Mouse (Mus musculus): ENCODE measurements around the gene Hspb3.

Gene Hspb3

DNA sequence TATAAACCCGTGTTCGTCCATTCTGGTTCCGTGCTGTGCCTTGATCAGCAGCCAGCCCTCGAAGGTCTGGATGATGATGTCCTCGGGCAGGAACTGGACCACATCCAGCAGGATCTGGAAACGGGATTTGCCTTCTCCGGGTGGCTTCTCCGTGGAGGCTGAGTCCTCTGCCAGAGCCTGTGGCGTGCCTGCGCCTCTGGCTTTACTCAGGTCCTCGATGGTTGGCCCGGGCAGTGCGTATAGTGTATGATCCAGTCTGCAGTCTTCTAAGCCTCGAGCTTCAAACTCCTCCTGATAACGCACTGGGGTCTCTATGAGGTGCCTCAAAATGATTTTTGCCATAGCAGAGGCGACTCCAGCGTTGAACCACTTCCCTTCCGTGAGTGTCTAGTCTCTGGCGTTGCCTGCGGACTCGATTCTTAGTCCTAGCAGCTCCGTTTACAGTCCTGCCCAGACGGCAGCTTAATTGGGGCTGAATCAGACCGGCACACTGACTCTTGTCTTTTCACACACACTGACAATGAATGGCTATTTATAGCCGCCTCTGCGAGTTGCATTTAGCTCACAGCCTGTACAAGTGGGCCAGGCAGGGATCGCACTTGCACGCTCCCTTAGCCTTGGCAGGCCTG, at the start of gene Hspb3:
Hspb3 (minus strand) TSS at position 526 of the 629 bp plus-strand sequence.
- in situ Hi-C loops (cut with MboI; ENCODE audit: unreplicated experiment in 2 of 2) = no loop called here

- in situ Hi-C loops (cut with MboI; ENCODE audit: unreplicated experiment in 2 of 2) = no loop called here
Measured at GRCm38 (mm10) chr13:113713186-113713585, 49.7 kb upstream of the Hspb3 start.

- in situ Hi-C loops (cut with MboI; ENCODE audit: unreplicated experiment in 2 of 2) = no loop called here
Measured at GRCm38 (mm10) chr13:113706183-113706582, 42.7 kb upstream of the Hspb3 start.

- in situ Hi-C loops (cut with MboI; ENCODE audit: unreplicated experiment in 2 of 2) = no loop called here
Measured at GRCm38 (mm10) chr13:113701185-113701584, 37.7 kb upstream of the Hspb3 start.

DNA sequence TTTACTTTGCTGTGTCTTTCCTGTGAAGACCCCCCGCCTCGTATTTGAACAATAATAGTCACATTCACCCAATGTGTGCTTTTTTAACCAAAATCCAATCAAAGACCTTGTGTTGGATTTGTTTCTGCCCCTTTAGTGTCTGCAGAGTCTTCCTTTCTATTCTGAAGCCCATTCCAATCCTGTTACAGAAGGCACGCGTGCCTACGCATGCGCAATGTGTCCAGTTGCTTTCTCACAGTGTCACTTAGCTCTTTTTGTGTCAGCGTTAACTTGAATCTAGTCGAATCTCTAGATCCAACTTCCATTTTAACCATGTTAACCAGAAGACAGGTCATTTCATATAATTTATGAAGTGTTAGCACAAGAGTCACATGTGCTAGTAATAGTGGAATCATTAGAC, 36.5 kb upstream of the Hspb3 start:
- in situ Hi-C loops (cut with MboI; ENCODE audit: unreplicated experiment in 2 of 2) = loop anchor here in 1 of 2 experiments (25.0 kb wide), 1 partner anchor 1537 kb away; no protein-coding TSS in a partner anchor

DNA sequence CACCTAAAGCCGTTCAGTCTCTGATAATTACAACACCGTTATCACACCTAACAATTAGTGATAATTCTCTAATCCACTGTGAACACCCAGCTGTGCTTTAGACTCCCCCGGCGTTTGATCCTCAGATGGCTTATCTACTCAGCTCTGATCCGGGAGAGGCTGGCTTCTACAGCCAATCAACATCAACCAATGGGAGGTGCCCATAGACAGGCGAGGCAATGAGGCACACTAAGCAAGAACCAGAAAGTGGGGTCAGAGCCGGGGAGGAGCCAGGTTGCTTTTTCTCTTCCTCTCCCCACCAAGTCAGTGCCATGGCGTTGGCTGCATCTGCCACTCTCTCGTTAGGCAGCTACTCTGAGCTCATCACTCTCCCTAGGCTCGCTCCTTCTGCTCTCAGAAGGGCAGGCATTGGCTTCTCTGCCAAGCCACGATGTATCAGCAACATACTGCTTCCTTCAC, 36.0 kb upstream of the Hspb3 start:
- in situ Hi-C loops (cut with MboI; ENCODE audit: unreplicated experiment in 2 of 2) = loop anchor here in 1 of 2 experiments (25.0 kb wide), 1 partner anchor 1538 kb away; no protein-coding TSS in a partner anchor

DNA sequence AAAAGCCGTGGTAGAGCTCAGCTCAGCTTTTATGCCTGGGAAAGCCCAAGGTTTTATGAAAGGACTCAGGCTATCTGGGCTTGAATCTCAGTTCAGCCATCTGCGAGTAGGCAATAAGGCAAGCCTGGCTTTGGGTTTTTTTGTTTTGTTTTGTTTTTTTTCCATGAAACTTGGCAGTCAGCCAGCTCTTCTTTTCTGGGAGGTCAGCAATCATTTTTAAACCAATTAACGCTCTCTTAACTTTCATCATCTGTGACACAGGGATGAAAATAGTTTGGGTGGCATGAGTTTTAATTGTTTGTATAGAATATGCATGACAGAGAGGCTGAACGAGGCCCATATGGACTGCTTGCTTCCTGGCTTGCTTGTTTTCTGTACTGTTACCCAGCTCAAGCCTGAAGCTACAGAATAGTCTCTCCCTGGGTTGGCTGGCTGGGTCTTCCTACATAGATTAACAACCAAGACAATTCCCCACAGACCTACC, 33.4 kb upstream of the Hspb3 start:
- in situ Hi-C loops (cut with MboI; ENCODE audit: unreplicated experiment in 2 of 2) = loop anchor here in 1 of 2 experiments (25.0 kb wide), 1 partner anchor 1540 kb away; no protein-coding TSS in a partner anchor

DNA sequence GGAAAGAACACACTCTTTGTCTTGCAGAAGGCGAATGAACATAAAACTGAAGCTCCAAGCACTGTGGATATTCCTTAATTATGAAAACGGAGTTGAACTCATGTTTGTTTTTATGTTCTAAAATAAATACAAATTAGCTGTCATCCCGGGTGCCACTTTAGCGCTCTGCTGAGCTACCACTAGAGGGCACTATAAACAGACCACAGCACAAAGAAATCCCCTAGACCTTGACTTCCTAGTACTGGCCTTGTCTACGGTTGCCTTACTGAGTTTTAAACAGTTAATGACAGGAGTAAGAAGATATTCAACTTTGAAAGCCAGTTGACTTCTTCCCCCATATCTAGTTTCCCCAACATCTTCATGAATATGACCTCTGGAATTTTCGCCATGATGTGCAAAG, 29.9 kb upstream of the Hspb3 start:
- in situ Hi-C loops (cut with MboI; ENCODE audit: unreplicated experiment in 2 of 2) = loop anchor here (5.0 to 25.0 kb wide), 2 partner anchors 169 to 1544 kb away; no protein-coding TSS in a partner anchor

GRCm38 (mm10) chr13:113691644-113692043, 28.2 kb upstream of the Hspb3 start:
- in situ Hi-C loops (cut with MboI; ENCODE audit: unreplicated experiment in 2 of 2) = loop anchor here (5.0 to 25.0 kb wide), 2 partner anchors 171 to 1546 kb away; no protein-coding TSS in a partner anchor

DNA sequence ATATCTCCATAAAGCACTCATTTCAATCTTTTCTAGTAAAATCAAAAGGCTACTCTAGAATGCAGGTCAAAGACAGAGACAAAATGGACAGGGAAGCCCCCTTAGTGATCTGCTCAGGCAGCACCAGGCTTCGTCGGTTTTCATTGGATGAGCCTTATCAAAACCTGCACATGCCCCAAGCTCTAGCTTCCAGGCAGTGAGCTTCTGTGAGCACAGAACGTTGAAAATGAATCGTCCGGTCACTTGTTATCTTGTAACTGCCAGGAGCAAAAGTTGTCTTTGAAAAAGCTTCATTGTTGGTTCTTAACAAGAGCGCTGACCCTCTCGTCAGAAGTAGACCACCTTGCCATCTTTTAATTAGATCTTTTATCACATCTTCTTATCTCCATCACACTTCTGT, 26.4 kb upstream of the Hspb3 start:
- in situ Hi-C loops (cut with MboI; ENCODE audit: unreplicated experiment in 2 of 2) = loop anchor here (5.0 to 25.0 kb wide), 2 partner anchors 172 to 1547 kb away; no protein-coding TSS in a partner anchor

DNA sequence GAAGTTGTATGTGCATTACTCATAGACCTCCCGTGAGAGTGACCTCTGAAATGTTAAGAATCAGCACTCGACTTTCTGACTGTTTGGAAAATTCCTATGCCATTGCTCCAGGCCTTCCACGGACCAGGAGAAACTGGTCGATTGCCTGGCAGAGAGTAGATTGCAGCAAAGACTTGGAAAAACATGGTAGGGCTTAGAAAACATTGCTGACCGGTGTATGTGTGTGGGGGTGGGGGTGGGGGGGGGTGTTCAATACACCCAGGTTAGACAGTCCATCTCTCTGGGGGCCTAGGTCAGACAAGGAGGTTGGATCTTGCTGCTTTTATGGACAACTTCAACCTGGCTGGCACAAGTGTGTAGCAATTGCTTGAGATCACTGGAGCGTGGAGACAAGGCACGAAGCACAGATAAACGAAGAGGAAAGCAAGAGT, 23.2 kb upstream of the Hspb3 start:
- in situ Hi-C loops (cut with MboI; ENCODE audit: unreplicated experiment in 2 of 2) = loop anchor here in 1 of 2 experiments (25.0 kb wide), 1 partner anchor 1551 kb away; no protein-coding TSS in a partner anchor

- in situ Hi-C loops (cut with MboI; ENCODE audit: unreplicated experiment in 2 of 2) = loop anchor here in 1 of 2 experiments (25.0 kb wide), 1 partner anchor 1554 kb away; no protein-coding TSS in a partner anchor
Measured at GRCm38 (mm10) chr13:113682821-113683220, 19.3 kb upstream of the Hspb3 start.

GRCm38 (mm10) chr13:113680646-113681045, 17.2 kb upstream of the Hspb3 start:
- in situ Hi-C loops (cut with MboI; ENCODE audit: unreplicated experiment in 2 of 2) = loop anchor here in 1 of 2 experiments (25.0 kb wide), 1 partner anchor 1557 kb away; no protein-coding TSS in a partner anchor

- in situ Hi-C loops (cut with MboI; ENCODE audit: unreplicated experiment in 2 of 2) = loop anchor here in 1 of 2 experiments (10.0 kb wide), 1 partner anchor 405 kb away; no protein-coding TSS in a partner anchor
Measured at GRCm38 (mm10) chr13:113669459-113670077, 6.1 kb upstream of the Hspb3 start.

DNA sequence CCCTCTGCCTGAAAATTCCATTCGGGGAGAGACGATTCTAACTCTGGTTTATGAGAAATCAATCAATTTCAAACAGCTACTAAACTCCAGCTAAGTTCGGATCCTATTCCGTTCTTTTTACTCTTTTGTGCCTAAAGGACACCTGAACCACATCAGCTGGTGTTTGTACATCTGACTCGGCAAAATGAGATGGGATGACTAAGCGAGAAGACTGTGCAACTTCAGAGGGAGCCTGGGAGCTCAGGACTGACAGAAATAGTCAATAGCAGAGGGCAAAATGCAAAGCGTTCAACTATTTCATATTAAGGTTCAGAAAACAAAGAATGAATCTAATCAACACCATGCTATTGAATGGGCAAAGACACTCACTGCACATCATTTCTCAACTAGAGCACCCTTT, 407 bp upstream of the Hspb3 start:
- in situ Hi-C loops (cut with MboI; ENCODE audit: unreplicated experiment in 2 of 2) = no loop called here

GRCm38 (mm10) chr13:113661826-113662271, 1.6 kb downstream of the Hspb3 start:
- in situ Hi-C loops (cut with MboI; ENCODE audit: unreplicated experiment in 2 of 2) = no loop called here

GRCm38 (mm10) chr13:113660576-113661310, 2.7 kb downstream of the Hspb3 start:
- in situ Hi-C loops (cut with MboI; ENCODE audit: unreplicated experiment in 2 of 2) = no loop called here

DNA sequence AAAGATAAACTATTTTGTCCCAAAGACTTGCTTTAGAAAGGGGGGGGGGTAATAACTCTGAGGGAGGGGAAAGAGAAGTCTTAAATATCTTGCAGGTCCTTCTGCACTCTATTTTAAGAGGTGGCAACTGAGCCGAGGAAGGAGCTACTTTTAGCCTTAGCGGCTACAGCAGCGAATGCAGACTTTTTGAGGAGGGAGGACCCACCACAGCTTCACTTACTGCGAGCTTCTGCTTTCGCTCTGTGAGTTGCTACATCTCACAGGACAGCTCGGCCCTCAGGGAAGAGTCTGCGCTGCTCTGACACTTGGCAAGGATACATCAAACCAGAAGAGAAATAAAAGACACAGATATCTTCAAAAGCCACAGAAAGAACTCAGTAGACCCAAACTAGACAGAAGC, 6.3 kb downstream of the Hspb3 start:
- in situ Hi-C loops (cut with MboI; ENCODE audit: unreplicated experiment in 2 of 2) = no loop called here

GRCm38 (mm10) chr13:113656639-113657038, 6.8 kb downstream of the Hspb3 start:
- in situ Hi-C loops (cut with MboI; ENCODE audit: unreplicated experiment in 2 of 2) = no loop called here

GRCm38 (mm10) chr13:113655511-113655910, 8.0 kb downstream of the Hspb3 start:
- in situ Hi-C loops (cut with MboI; ENCODE audit: unreplicated experiment in 2 of 2) = no loop called here

Measured in v-Abl transformed pro-B cells (cell line).